Mouse (Mus musculus) testis, postnatal 14 days (tissue): ENCODE measurements at regions not wholly inside any gene's neighbourhood (a gene's known extent, or its start where the extent isn't known, plus 50 kb on each side); places are given as distances from the start of the nearest gene placed in this dataset.

Experiments
- DNase-seq: peaks from one replicate; pipeline ENCODE4 v3.0.0; 2021; ENCODE audit warnings: low spot score

DNA sequence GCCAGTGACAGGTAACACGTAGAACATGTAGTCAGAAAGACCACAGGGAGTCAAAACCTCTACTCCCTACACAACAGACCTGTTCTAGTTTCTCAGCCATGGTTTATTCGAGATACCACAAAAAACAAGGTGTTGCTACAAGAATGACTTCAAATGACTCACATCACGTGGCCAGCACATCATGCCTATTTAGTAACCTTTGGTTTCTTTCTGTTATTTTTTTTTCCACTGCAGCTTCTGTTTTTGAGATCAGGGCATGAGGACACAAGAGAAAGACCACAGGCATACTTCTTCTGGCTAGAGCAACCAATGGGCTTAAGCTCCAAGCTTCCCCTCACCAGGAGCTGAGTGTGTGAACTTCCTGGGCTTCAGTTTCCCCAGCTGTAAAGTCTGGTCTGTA is 630.7 kb downstream of the Rnf144a start:
- no peak for DNase-seq

DNA sequence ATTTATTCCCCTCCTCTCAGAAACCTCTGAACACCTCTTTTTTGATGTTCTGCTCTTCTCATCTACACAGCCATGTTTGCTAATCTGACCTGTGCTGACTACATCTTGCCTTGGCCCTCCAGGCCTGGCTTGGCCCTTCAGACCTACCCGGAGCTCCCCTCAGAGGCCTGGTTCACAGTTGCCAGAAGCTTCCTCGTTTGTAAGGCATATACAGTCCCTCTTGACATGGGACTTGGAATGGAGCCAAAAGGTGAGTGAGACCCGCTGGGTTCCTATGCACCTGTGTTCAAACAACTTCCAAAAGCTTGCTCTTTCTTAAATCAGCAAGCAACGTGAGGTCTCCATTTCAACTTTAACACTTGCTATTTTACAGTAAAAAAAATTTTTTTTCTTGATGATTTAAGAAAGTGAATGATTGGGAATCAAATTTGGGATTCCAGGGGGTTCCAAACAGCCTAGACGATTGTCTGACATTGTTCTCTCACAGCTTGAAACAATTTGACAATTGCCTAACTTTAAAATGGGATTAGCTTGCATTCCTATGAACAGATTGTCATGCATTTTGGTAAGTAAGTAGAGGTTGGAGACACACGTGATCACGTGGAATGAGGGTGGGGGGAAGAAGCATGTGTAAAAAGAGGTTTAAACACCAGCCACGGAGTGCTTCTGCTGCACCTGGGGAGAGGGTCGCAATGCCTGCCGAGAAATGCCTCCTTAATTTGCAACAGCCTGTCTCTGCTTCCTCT is 631.9 kb downstream of the Rnf144a start:
- DNase-seq, result no peak

DNA sequence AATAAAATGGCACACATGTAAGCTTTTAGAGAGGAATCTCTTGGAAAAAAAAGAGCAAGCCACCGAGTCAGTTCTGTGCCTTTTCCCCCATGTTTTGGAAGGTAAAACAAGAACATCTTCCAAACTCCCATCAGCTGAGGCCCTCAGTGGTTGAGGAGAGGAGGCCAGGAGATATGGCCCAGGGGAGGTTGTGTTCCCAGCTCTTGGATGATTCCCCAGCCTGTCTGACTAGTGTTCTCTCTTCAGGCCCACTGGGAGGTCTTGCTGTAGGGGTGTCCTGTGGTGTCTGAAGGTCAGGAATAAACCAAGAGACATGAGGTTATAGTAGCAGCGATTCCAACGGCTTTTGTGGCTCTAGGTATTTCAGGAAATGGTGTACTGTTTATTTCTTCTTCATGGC is 643.2 kb downstream of the Rnf144a start:
- DNase-seq, result peak; percentile 32

DNA sequence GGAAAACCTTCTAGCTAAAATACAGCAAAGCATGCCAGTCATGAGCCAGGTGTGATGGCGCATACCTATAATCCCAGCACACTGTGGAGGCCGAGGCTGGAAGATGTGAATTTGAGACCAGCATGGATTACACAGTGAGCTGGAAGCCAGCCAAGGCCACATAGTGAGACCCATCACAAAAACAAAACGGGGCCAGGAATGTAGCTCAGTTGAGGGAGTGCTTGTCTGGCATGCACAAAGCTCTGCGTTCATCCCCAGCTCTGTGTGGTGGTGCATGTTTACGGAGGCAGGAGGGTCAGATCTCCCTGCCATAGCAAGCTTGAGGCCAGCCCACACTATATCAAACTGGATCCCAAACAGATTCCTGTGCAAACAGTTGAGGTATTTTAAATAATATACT is 646.4 kb downstream of the Rnf144a start:
- no peak for DNase-seq

DNA sequence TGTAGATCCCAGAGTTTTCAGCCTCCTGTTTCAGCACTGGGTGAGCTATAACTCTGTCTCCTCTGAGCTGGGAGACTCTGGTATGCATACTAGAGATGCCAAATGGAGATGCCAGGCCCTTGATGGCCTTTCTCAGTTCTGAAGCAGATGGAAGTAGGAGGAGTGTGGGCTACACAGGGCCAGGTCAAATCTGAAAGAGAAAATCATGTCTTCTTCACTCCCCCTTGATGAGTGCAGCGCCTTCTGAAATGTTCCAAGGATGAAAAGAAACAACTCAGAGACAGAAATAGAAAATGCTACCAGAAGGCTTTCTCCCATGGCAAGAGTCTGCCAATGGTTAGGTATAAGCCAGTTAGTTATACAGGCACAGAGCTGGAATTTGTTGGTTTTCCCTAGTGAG is 652.0 kb downstream of the Rnf144a start:
- no peak for DNase-seq

DNA sequence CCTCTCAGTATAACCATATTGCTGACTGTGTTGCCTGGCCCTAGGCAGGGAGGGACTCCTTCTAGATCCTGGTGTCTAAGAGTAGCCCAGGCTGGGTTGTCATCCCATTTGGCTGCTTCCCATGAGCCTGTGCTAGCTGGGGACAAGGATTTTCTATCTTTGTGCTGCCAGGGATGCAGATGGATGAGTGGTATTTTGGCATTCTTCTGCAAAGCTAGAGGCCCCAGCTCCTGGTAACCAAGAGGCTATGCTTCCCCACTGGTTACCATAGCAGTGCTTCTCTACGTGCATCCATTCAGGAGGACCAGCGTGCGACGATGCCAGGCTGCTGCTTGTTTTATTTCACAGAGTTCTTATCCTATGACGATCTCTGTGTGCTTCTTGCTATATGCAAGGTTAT is 658.0 kb downstream of the Rnf144a start:
- DNase-seq, result no peak

DNA sequence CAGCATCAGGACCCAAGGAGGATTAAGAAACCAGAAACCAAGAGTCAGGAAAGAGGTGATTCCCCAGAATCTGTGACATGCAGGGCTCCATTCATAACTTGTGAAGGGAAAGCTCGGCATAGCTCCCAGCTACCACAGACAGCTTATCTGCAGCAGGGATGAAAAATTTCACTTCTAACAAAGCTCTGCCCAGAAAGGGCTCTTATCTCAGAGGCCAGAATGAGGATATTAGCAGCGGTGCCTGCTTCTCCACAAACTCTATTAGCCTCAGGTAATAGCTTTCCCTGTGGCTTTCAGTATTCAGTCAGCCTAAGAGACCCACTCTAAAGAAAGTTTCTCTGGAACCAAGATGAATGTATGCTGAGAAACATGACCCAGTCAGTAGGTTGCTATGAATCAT is 636.9 kb upstream of the Id2 start:
- DNase-seq, result no peak

DNA sequence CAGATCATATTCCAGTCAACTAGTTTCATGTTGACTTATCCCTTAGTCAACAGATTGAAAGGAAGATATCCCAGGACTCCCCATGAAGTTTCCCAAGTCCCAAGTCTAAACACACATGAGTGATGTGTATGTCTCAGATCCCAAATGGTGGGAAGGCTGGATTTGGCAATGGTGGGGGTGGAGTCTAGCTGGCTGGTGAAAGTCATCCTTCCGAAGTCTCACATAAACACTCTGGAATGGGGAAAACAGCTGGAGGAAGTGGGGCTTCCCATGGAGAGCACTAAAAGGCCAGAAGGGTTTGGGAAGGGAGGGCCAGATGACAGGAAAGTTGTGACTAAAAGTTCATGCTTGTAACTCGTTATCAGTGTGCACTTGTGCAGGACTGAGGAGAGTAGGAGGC is 628.8 kb upstream of the Id2 start:
- no peak for DNase-seq

DNA sequence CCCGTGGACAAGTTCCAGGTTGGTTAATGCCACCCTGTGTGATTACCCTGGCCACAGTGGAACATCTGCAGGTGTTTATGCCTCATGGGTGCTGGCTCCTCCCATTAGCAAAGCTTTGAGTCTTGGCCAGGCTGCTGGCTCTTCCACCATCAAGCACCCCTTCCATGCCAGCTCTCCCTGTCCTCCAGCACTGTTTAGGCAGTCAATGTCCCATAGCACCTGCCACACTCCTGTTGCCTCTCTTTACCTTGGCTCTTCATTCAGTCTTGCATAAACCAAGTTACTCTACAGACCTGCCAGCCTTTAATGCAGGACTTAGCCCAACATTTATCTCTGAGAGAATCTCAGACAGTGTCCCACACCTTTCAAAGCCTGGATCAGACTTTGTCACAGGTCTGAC is 614.2 kb upstream of the Id2 start:
- DNase-seq, result no peak

DNA sequence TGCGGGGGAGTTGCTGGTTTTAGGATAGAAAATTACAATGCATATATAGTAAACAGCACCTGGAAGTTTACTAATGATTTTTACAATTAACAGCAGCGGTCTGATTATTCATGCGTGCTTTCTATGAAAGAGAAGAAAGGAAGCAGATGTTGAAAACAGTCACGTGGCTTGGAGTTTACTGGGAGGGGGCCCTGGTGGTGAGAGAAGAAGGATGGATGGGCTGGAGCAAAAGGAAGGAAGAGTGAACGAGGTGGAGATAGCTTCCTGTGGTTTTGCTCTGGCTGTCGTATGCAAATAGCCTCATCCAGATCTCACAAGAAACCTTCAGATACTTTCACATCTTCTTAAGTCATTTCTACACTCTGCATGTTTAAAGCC is 606.1 kb upstream of the Id2 start:
- DNase-seq, result no peak

DNA sequence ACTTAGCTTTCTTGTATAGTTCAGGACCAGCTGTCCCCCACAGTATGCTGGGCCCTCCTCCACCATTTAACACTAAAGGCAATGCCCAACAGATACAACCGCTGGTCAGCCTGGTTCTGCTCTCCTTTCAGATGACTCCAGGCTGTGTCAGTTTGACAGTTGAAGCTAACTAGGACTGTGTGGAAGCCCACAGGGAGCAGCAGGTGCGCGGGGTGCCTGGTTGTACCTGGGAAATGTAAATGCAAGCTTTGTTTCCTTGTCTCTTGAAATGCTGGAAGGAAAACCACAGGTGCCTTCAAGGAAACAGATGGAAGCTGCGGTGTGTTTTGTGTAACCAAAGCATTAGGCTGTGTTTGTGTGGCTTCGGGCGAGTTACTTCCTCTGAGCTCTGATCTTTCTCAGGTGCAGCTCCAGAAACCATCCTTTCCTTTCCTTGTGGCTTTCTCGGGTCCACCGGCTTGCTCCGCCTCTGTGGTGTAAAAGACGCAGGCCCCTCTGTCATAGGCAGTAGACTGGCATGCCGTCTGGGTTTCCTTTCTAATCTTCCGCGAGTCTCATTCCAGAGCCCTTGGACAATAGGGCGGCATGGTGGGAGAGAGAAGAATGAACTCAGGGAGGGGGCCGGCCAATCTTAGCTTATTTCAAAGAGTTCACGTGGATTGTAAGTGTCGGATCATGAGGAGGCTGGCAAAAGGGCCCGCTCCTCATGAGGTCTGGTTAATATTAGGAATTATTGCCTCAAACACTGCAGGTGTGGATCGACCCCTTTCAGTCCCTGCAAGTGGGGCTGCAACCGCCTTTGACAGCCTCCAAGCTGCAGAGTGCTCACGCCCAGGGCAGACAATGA is 605.5 kb upstream of the Id2 start:
- no peak for DNase-seq

DNA sequence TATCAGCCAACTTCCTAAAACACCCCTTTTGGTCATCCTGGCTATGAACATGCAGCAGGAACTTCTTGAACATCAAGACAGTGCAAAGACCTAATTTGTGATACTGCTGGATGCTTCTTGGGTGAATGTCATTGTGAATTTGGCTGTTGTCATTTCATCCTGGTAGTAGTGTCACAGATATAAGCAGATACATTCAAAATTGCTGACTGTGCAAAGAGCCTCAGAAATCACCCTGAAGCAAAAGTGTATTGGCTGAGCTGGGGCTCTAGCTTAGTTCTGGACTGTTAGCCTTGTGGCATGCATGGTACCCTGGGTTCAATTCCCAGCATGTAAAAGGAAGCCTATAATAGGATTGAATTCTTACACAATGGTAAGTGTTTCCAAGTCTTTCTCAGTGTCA is 590.1 kb upstream of the Id2 start:
- no peak for DNase-seq

DNA sequence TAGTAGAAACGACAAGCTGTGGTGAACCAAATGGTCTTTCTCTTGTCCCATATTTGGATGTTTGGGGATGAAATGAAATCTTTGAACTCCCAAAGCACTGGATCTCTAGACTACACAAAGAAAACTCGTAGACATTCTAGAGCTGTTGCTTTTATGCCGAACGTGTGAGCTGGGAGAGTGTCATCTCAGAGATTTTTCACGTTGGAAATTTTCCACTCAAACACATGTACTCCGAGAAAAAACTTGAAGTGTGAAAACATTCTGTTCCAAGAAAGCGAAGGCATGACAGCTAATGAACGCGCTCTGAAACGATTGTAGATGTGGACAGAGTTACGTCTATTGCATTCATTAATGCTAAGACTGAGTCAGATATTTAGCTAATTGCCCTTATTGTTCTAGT is 579.7 kb upstream of the Id2 start:
- DNase-seq, result no peak

DNA sequence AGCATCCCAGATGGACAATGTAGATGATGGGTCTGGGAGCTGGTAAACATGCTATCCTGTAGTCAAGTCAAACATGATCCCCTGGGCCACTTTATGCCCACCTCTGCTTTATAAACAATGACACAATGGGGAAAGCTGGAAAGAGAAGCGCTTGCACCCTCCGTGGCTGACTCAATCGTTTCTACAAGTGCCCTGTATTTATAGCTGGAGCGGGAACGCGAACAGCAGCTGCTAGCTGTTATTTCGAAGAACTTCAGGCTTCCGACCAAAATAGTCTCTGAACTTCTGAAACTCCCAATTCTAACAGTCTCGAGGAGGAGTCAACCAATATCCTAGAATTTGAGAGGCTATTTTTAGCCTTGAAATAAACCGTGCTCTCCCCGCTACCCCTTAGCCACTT is 571.4 kb upstream of the Id2 start:
- DNase-seq, result no peak

DNA sequence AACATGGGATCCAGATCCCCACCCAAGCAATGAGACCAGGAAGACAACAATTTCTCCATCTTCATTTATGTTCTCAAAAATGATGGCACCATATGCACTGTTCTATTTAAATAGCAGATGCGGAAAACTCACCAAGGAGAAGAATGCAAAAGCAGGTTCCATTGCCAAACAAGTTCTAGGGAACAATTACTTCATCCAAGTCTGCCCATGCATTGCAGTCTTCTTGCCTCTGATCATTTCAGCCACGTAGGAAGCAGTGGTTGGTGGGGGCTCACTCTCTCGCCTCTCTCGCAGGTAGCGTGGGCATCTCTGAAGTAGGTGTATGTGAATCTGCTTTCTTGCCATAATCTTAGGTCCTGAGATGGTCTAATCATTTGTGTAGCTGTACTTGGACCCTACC is 557.5 kb upstream of the Id2 start:
- no peak for DNase-seq

DNA sequence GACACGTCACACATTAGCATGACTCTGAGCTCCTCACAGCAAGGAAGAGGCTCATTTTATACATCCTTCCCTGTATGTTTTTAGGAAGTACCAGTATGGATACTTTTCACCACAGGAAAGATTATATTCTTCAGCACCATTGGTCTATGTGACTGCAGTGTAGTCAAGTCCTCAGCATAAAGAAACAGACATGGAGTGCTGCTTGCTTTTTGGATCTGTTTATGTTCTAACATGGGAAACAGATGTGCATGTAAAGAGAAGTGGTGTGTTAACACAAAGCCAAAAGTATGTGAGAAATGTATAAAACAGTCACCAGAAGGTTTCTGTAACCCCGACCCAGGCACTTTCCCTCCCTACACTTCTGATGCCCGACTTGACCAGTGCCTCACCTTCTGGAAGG is 553.3 kb upstream of the Id2 start:
- no peak for DNase-seq

DNA sequence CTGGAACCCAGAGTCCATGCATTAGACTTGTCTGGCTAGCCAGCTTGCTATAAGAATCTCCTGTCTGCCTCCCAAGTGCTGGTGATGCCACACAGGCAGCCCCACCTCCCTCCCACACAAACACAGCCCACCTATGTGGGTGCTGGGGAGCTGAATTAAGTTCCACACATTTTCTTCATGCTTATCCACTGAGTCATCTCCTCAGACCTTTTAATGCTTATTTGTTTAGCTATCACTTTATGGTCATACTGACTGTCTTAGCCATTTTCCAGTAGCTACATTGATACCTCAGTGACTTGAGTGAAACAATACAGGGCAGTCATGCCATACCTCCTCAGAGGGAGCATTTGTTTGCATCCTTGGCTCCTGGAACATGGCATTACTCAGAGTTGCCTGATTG is 531.1 kb upstream of the Id2 start:
- DNase-seq, result no peak

DNA sequence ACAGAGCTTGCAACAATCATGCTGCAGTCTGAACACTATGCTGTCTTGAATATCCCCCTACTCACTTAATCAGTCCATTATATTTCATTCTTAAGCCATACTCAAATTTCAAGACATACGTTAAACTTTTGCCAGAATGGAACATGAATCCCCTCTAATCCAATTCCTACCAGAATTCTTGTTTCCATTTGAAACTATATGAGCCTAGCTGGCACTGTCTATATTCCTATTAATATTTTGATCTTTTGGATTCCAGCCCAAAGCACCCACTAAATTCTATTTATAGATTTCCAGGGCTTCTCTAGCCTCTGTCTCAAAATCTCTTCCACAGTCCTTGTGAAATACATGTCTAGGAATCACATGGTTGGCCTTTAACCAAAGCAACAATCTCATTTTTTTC is 528.9 kb upstream of the Id2 start:
- DNase-seq, result no peak

DNA sequence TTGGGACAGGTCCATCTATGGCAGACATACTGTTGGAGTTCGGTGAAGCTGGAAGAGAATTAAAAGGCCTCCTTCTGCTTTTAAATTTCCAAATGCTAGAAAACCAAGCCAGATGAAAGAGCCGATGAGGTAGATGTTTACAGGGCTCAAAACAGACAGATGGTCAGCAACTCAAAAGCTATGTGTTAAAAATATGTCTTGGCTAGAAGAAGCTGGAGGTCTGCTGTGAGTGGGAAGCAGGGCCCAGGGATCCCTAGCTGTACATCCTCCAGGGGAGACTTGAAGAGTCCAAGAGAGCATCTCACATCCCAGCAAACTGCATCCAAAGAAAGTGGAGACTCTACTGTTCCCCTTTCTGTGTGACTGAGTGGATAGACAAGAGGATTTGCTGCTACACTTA is 526.5 kb upstream of the Id2 start:
- no peak for DNase-seq

DNA sequence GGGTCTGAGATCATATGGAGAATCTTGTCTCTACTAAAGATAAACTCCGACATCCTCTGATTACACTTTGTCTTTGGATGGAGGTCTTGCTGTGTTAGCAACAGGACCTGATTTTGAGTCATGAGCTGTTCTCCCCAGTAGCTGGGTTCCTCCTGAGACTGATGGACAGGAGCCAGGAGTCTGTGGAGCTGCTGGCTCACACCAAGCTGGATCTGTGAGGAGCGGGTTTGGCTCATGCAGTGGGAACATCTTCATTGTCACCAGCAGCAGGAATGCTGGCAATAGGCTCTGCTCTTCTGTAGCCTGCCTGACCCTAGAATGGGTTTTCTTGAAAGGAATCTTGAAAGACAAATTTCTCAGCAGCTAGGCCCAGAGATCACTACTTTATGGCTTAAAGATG is 524.2 kb upstream of the Id2 start:
- peak; percentile 4 for DNase-seq

DNA sequence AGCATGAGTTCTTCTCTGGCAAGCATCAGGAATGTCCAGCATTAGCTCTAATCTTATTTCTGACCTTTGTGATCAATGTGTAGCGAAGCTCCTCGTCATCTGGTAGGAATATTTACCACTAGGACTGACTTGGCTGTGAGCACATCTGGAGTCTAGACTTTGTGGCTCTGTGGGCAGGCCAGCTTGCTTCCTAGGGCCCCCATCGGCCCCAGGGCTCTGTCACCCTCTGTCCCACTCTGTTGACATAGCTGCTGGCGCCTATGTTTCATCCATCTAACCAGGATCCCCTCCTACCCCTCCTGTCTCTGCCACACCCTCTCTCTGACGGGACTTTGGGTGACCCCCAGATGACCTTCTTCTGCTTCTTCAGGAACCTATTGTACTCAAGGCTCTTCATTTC is 520.6 kb upstream of the Id2 start:
- DNase-seq, result no peak

DNA sequence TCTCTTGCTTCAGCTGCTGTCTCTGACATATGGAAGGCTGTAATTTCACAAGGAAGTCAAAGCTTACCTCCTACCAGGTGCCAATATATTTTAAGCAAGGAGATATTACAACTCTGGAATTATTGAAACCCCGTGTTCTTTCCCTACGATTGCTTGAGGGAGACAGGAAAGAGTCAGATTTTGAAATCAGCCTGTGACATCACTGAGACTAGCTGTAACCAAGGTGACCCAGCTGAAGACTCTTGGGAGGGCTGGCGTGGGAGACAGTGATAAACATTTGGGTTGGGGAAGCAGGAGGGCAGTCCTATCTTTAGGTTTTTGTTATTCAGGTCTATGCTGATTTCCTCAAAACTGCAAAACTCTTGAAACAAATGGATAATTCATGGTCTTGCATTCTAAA is 518.4 kb upstream of the Id2 start:
- DNase-seq, result no peak

DNA sequence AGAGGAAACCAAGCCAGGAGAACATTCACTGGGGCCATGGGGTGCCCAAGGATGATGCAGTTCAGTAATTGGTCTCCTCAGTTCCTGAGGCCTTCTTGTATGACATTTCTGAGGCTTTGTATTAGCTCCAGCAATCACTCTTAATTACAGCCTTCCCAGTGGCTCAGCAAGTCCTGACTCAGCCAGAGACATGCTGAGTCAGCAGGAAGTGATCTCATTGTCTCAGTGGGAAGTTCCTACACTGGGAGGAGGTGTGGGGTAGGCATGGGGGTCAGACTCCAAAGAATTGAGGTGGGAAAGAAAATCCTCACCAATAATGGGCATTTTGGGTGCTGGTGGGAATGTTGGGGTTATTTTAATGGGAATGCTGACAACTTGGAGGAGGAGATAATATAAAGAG is 516.5 kb upstream of the Id2 start:
- no peak for DNase-seq

DNA sequence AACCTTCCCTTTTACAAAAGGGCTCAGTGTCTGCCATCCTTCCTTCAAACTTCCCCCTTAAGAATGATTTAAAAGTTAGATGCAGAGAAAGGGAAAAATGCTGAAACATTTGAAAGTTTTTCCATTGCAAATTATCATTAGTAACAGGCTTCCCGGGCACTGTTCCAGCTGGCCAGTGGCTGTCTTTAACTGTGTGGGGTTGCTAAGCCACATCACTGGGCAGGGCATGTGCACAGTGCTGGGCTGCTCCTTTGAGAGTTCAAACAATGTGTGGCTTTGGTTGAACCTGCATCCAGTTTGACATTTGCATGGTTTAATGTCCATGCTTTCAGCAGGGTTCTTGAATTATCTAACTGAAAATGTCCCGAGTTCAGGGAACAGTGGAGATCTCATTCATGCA is 512.1 kb upstream of the Id2 start:
- DNase-seq, result no peak
